Mouse (Mus musculus) forebrain, embryonic 12.5 days (tissue): ENCODE results near the gene Cyth4. TPM values are rescaled to one million over a fixed set of nuclear protein-coding genes. Genes with fewer than 3 reads are reported as not detected.

Experiments
- ATAC-seq: fragments of 200-750 bp; cut with Nextera tagmentation; 2 replicates; pipeline ENCODE4 v1.8.0; 2017; ENCODE audit warnings: moderate TSS enrichment; ENCODE audit not compliant: low FRiP score
- H3K27ac ChIP-seq: fragments of 300-500 bp; sonication (generic); 2 replicates; pipeline ENCODE4 v1.5.1; 2016; ENCODE audit warnings: mild to moderate bottlenecking
- H3K27me3 ChIP-seq: fragments of 300-500 bp; sonication (generic); 2 replicates; pipeline ENCODE4 v1.6.1; 2016; ENCODE audit warnings: mild to moderate bottlenecking
- H3K36me3 ChIP-seq: fragments of 300-500 bp; sonication (generic); replicated peaks from 2 replicates; pipeline ENCODE4 v1.6.1; 2016; ENCODE audit warnings: mild to moderate bottlenecking
- H3K4me1 ChIP-seq: fragments of 300-500 bp; sonication (generic); 2 replicates; pipeline ENCODE4 v1.6.1; 2016
- H3K4me2 ChIP-seq: fragments of 300-500 bp; sonication (generic); 2 replicates; pipeline ENCODE4 v1.6.1; 2016; ENCODE audit warnings: mild to moderate bottlenecking, moderate library complexity
- H3K4me3 ChIP-seq: fragments of 300-500 bp; sonication (generic); replicated peaks from 2 replicates; pipeline ENCODE4 v1.5.1; 2016; ENCODE audit warnings: mild to moderate bottlenecking
- H3K9ac ChIP-seq: fragments of 300-500 bp; sonication (generic); 2 replicates; pipeline ENCODE4 v1.6.1; 2016; ENCODE audit warnings: mild to moderate bottlenecking
- H3K9me3 ChIP-seq: fragments of 300-500 bp; sonication (generic); 2 replicates; pipeline ENCODE4 v1.6.1; 2016
- WGBS: fragments of 180-500 bp; shearing (Covaris S2); methylation state at CpG from one replicate; pipeline ENCODE4 v1.1.7; 2016; 5-methylcytosine and 5-hydroxymethylcytosine counted together
- polyA plus RNA-seq: library from polyadenylated mRNA; unstranded; fragments of >200 nt; fragmentation: Nextera tagmentation; extraction: Ambion mirVana; gene quantifications from 2 replicates; pipeline ENCODE4 v1.2.1, GENCODE M21; 2016

Gene Cyth4
- 3.5 and 4.5 TPM in 2 replicates for polyA plus RNA-seq

- Histone ChIP-seq H3K36me3 (no peaks in the 10 kb centered on the region), H3K9me3 (no peaks in the 10 kb centered on the region), H3K4me3 (no peak within 1 kb of the TSS), H3K27me3 (no peaks in the 10 kb centered on the region), H3K9ac (no peak within 1 kb of the TSS), H3K4me2 (no peak within 1 kb of the TSS), H3K4me1 (no peaks in the 10 kb centered on the region), H3K27ac (no peak within 1 kb of the TSS)
- ATAC-seq = no peak
- WGBS = 88% methylated on average over 7 of the region's 7 CpGs
These were observed at the start of gene Cyth4 for GRCm38 (mm10) chr15:78596914-78597313. TSS of gene Cyth4 (plus strand) at chr15:78597047.

- no peak for ATAC-seq
- H3K27ac ChIP-seq = no peak overlapping the region
- H3K9ac ChIP-seq = no peak overlapping the region
- no peak overlapping the region for H3K4me3 ChIP-seq
- no peaks in the 10 kb centered on the region for H3K36me3 ChIP-seq
- 0 out of 2 replicates have a peak, but pooled peaks cover 11% of the 10 kb centered on the region for H3K9me3 ChIP-seq
- H3K27me3 ChIP-seq = peaks cover 12% of the 10 kb centered on the region; the same call in 1 of the 2 replicates
- H3K4me1 ChIP-seq = peaks cover 24% of the 10 kb centered on the region
- H3K4me2 ChIP-seq = no peak overlapping the region
- 52% methylated on average over 5 of the region's 5 CpGs for WGBS
These were observed 49.2 kb upstream of the Cyth4 start for GRCm38 (mm10) chr15:78547415-78548335.

- Histone ChIP-seq H3K9me3 (peaks cover 13% of the 10 kb centered on the region; the same call in 1 of the 2 replicates), H3K4me3 (no peak overlapping the region), H3K9ac (no peak overlapping the region), H3K27ac (no peak overlapping the region), H3K36me3 (no peaks in the 10 kb centered on the region), H3K27me3 (peaks cover 12% of the 10 kb centered on the region; the same call in 1 of the 2 replicates), H3K4me2 (no peak overlapping the region), H3K4me1 (peaks cover 24% of the 10 kb centered on the region)
- 35% methylated on average over 3 of the region's 3 CpGs for WGBS
- ATAC-seq = no peak
These were observed 48.5 kb upstream of the Cyth4 start for GRCm38 (mm10) chr15:78548336-78548665.

- Histone ChIP-seq H3K9ac (no peak overlapping the region), H3K4me3 (no peak overlapping the region), H3K4me2 (no peak overlapping the region), H3K4me1 (peaks cover 24% of the 10 kb centered on the region), H3K27ac (no peak overlapping the region), H3K9me3 (peaks cover 17% of the 10 kb centered on the region; the same call in 1 of the 2 replicates), H3K27me3 (peaks cover 12% of the 10 kb centered on the region; the same call in 1 of the 2 replicates), H3K36me3 (no peaks in the 10 kb centered on the region)
- 70% methylated on average over 8 of the region's 8 CpGs for WGBS
- ATAC-seq = no peak
These were observed 48.1 kb upstream of the Cyth4 start for GRCm38 (mm10) chr15:78548711-78549110.

- H3K4me3 ChIP-seq = no peak overlapping the region
- no peak overlapping the region for H3K27ac ChIP-seq
- H3K9ac ChIP-seq = no peak overlapping the region
- no peak for ATAC-seq
- no peak overlapping the region for H3K4me2 ChIP-seq
- H3K4me1 ChIP-seq = peaks cover 21% of the 10 kb centered on the region
- peaks cover 8% of the 10 kb centered on the region; the same call in 1 of the 2 replicates for H3K27me3 ChIP-seq
- WGBS = 80% methylated on average over 4 of the region's 4 CpGs
- H3K9me3 ChIP-seq = peaks cover 18% of the 10 kb centered on the region; the same call in 1 of the 2 replicates
- no peaks in the 10 kb centered on the region for H3K36me3 ChIP-seq
These were observed 47.6 kb upstream of the Cyth4 start for GRCm38 (mm10) chr15:78549189-78549734.

GRCm38 (mm10) chr15:78554545-78555313, 42.1 kb upstream of the Cyth4 start:
- WGBS = 73% methylated on average over 25 of the region's 25 CpGs
- H3K9me3 ChIP-seq = peaks cover 18% of the 10 kb centered on the region; the same call in 1 of the 2 replicates

GRCm38 (mm10) chr15:78557693-78558535, 38.9 kb upstream of the Cyth4 start:
- no peak for ATAC-seq
- Histone ChIP-seq H3K4me2 (no peak overlapping the region), H3K9ac (no peak overlapping the region), H3K9me3 (peaks cover 7% of the 10 kb centered on the region; the same call in 1 of the 2 replicates), H3K4me3 (no peak overlapping the region), H3K27me3 (no peaks in the 10 kb centered on the region), H3K27ac (no peak overlapping the region), H3K36me3 (no peaks in the 10 kb centered on the region), H3K4me1 (no peaks in the 10 kb centered on the region)
- WGBS = 64% methylated on average over 10 of the region's 10 CpGs

More at GRCm38 (mm10) chr15:78554545-78555313, 42.1 kb upstream of the Cyth4 start:
- H3K27me3 ChIP-seq = no peaks in the 10 kb centered on the region
- no peak overlapping the region for H3K9ac ChIP-seq
- no peak overlapping the region for H3K27ac ChIP-seq
- no peaks in the 10 kb centered on the region for H3K4me1 ChIP-seq
- 0 out of 2 replicates have a peak overlapping the region, but pooled peaks have one; percentile 10 for H3K4me2 ChIP-seq
- no peak for ATAC-seq
- H3K4me3 ChIP-seq = peak overlapping the region; percentile 14; the same call in 1 of the 2 replicates
- H3K36me3 ChIP-seq = no peaks in the 10 kb centered on the region

- H3K27ac ChIP-seq = no peak overlapping the region
- H3K9me3 ChIP-seq = no peaks in the 10 kb centered on the region
- WGBS = 57% methylated on average over 11 of the region's 11 CpGs
- H3K27me3 ChIP-seq = no peaks in the 10 kb centered on the region
- no peak for ATAC-seq
- no peak overlapping the region for H3K9ac ChIP-seq
- H3K36me3 ChIP-seq = no peaks in the 10 kb centered on the region
- no peak overlapping the region for H3K4me2 ChIP-seq
- no peaks in the 10 kb centered on the region for H3K4me1 ChIP-seq
- H3K4me3 ChIP-seq = no peak overlapping the region
These were observed 37.5 kb upstream of the Cyth4 start for GRCm38 (mm10) chr15:78559141-78559979.

- no peak for ATAC-seq
- Histone ChIP-seq H3K9me3 (no peaks in the 10 kb centered on the region), H3K4me3 (no peak overlapping the region), H3K36me3 (no peaks in the 10 kb centered on the region), H3K27me3 (no peaks in the 10 kb centered on the region), H3K9ac (no peak overlapping the region), H3K4me2 (no peak overlapping the region), H3K4me1 (no peaks in the 10 kb centered on the region), H3K27ac (no peak overlapping the region)
- 93% methylated on average over 3 of the region's 3 CpGs for WGBS
These were observed 33.5 kb upstream of the Cyth4 start for GRCm38 (mm10) chr15:78563344-78563743.

GRCm38 (mm10) chr15:78563937-78564336, 32.9 kb upstream of the Cyth4 start:
- Histone ChIP-seq H3K27me3 (no peaks in the 10 kb centered on the region), H3K9ac (no peak overlapping the region), H3K27ac (no peak overlapping the region), H3K4me1 (no peaks in the 10 kb centered on the region), H3K4me3 (no peak overlapping the region), H3K36me3 (no peaks in the 10 kb centered on the region), H3K4me2 (no peak overlapping the region), H3K9me3 (no peaks in the 10 kb centered on the region)
- ATAC-seq = no peak
- 81% methylated on average over 5 of the region's 5 CpGs for WGBS
